17 mouse cellular contexts compared by ENCODE assay signal in the genomic region with DNA sequence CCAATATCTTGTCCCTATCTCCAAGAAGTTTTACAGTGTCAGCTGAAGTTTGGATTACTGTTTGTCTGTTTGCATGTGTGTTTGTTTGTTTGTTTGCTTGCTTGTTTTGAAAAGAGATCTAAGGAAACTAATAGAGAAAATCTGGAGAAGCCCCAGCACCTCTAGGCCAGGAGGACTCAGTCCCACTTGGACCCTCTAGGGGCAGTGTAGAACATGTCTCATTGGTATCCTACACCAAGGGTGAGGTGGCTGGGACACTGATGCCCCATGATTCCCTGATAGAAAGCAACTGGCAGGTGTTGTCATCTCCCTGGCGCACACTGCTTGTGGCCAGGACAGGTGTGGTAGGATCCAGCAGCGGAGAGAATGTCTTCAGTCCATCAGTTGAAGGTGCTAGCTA.
DNase-seq lines count a peak whose midpoint lies in the region; ATAC-seq and TF ChIP-seq lines count a peak whose summit lies in the region.
"Had no signal": no experiment of that assay in that cellular context is flagged by ENCODE, and none has a peak within 500 bp of the region (broad histone marks: within the 10 kb centered on the region; RNA-seq: fewer than 3 reads in every experiment).

No protein-coding gene starts in this region.

- DNase-seq in cerebellum, postnatal 14 days, result peak; percentile 18 to 51
- DNase-seq in cerebellum, adult 9-11 months, result no peak
- DNase-seq in left cerebral cortex, adult 2 months (ENCODE audit: extremely low spot score in 1 of 2, low spot score in 2 of 2), result no peak
- DNase-seq in left cerebral cortex, postnatal 14 days (ENCODE audit: low spot score in 2 of 2), result no peak
- DNase-seq in liver, embryonic 11.5 days (ENCODE audit: low spot score), result no peak
- DNase-seq: gastrocnemius, postnatal 10 days; kidney, adult 2 months; midbrain, embryonic 14.5 days; right cerebral cortex, postnatal 25 days had no signal

- H3K9ac ChIP-seq in ES-Bruce4 (ENCODE audit: low read depth, poor library complexity, severe bottlenecking), result no peak overlapping the region
- no peak overlapping the region for H3K9ac ChIP-seq in liver, embryonic 11.5 days (ENCODE audit: low read depth, low read length)
- H3K9ac ChIP-seq: heart, embryonic 15.5 days; liver, embryonic 14.5 days; neural tube, embryonic 13.5 days had no signal

- H3K9me3 ChIP-seq in ES-Bruce4 (replicated peaks; ENCODE audit: control insufficient read depth, insufficient read depth, low read length, poor library complexity, severe bottlenecking), result no peaks in the 10 kb centered on the region
- no peaks in the 10 kb centered on the region for H3K9me3 ChIP-seq in liver, embryonic 11.5 days (ENCODE audit: control insufficient read depth, low read length)
- H3K9me3 ChIP-seq: embryonic facial prominence, embryonic 10.5 days; forebrain, embryonic 10.5 days; heart, embryonic 15.5 days; neural tube, embryonic 13.5 days had no signal

- TF ChIP-seq CTCF in left cerebral cortex, adult 2 months (IDR thresholded peaks at IDR 0.05), result peak; percentile 36
- TF ChIP-seq CTCF in ES-Bruce4 (IDR thresholded peaks at IDR 0.05; ENCODE audit: low read depth, low read length), result peak; percentile 24

- H3K27ac ChIP-seq in left cerebral cortex, adult 2 months, result no peak overlapping the region
- H3K27ac ChIP-seq in ES-Bruce4 (ENCODE audit: insufficient read depth, low read length), result no peak overlapping the region
- H3K27ac ChIP-seq in liver, embryonic 11.5 days (ENCODE audit: low read depth, low read length), result no peak overlapping the region
- H3K27ac ChIP-seq: embryonic facial prominence, embryonic 10.5 days; forebrain, embryonic 10.5 days; heart, embryonic 15.5 days; liver, embryonic 14.5 days; neural tube, embryonic 13.5 days had no signal

- peaks cover 4% of the 10 kb centered on the region for H3K27me3 ChIP-seq in ES-Bruce4 (ENCODE audit: control insufficient read depth, insufficient read depth, low read length, poor library complexity, severe bottlenecking)
- peaks cover 19% of the 10 kb centered on the region for H3K27me3 ChIP-seq in liver, embryonic 11.5 days (replicated peaks; ENCODE audit: control insufficient read depth, insufficient read depth, low read length)

- H3K4me3 ChIP-seq in left cerebral cortex, adult 2 months, result no peak overlapping the region
- no peak overlapping the region for H3K4me3 ChIP-seq in ES-Bruce4 (ENCODE audit: low read depth, low read length)
- no peak overlapping the region for H3K4me3 ChIP-seq in liver, embryonic 11.5 days (ENCODE audit: low read depth, low read length)
- H3K4me3 ChIP-seq: embryonic facial prominence, embryonic 10.5 days; forebrain, embryonic 10.5 days; heart, embryonic 15.5 days; neural tube, embryonic 13.5 days had no signal

- H3K4me2 ChIP-seq in liver, embryonic 11.5 days, result no peak overlapping the region
- H3K4me2 ChIP-seq: heart, embryonic 15.5 days; neural tube, embryonic 13.5 days had no signal

- ATAC-seq in megakaryocyte progenitor cell, adult 5-6 weeks (replicated peaks; ENCODE audit: poor library complexity), result 0 out of 2 replicates have a peak, but pooled peaks have one; percentile 26
- no peak for ATAC-seq in frontal cortex, adult (ENCODE audit: low TSS enrichment)
- no peak for ATAC-seq in liver, embryonic 11.5 days (replicated peaks; ENCODE audit: low FRiP score)

- TF ChIP-seq POLR2A in ES-Bruce4 (IDR thresholded peaks at IDR 0.05; ENCODE audit: insufficient read depth, low read length), result no peak

- WGBS in liver, embryonic 11.5 days, result 51% methylated on average over 2 of the region's 2 CpGs

- H3K4me1 ChIP-seq in ES-Bruce4 (ENCODE audit: control insufficient read depth, insufficient read depth, low read length), result peaks cover 2% of the 10 kb centered on the region
- no peaks in the 10 kb centered on the region for H3K4me1 ChIP-seq in liver, embryonic 11.5 days (replicated peaks; ENCODE audit: control insufficient read depth, insufficient read depth, low read length)

- no peak for TF ChIP-seq EP300 in ES-Bruce4 (IDR thresholded peaks at IDR 0.05; ENCODE audit: insufficient read depth, low read depth, low read length)

- intact Hi-C loops in left cerebral cortex, adult 2 months (cut with DNase I), result loop anchor here (5.0 to 10.0 kb wide), 3 partner anchors 272 to 535 kb away; no protein-coding TSS in a partner anchor
- intact Hi-C loops in left cerebral cortex, postnatal 14 days (cut with DNase I), result loop anchor here (5.0 to 10.0 kb wide), 3 partner anchors 272 to 675 kb away; no protein-coding TSS in a partner anchor

- no peaks in the 10 kb centered on the region for H3K36me3 ChIP-seq in ES-Bruce4 (ENCODE audit: control insufficient read depth, insufficient read depth, low read length, poor library complexity, severe bottlenecking)
- H3K36me3 ChIP-seq in liver, embryonic 11.5 days (ENCODE audit: control insufficient read depth, insufficient read depth, low read length), result no peaks in the 10 kb centered on the region
- H3K36me3 ChIP-seq: embryonic facial prominence, embryonic 10.5 days; forebrain, embryonic 10.5 days; heart, embryonic 15.5 days; neural tube, embryonic 13.5 days had no signal

Comparison
In these comparisons a context has a peak if more than half of its experiments do, and no peak if none do; other contexts are left out.
1. DNase-seq: peak in cerebellum, postnatal 14 days (2 of 2); none in cerebellum, adult 9-11 months (single experiment), left cerebral cortex, adult 2 months (0 of 2), left cerebral cortex, postnatal 14 days (0 of 2) and liver, embryonic 11.5 days (single experiment).